Mouse (Mus musculus): ENCODE data around the gene Msrb3.

The Msrb3 gene

DNA sequence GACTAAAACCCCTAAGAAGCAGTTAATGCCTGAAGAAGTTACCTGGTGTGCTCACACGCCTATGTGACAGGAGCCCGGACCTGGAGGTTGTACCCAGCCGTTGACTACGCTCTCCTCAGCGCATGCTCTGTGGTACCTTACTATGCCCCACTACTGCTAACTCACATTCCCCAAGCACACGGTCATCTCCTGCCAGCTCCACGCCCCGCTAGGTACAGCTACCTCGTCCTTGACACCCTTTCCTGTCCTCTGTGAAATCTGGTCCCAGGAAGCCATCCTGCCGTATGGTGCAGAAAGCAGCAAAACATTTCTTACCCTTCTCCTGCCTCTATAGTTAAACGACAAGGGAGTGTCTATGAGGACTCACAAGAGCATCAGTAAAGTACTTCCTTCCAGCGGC, 37.2 kb downstream of the Msrb3 start:
- DNase-seq (ENCODE audit: low spot score in 2 of 2): no peak

DNA sequence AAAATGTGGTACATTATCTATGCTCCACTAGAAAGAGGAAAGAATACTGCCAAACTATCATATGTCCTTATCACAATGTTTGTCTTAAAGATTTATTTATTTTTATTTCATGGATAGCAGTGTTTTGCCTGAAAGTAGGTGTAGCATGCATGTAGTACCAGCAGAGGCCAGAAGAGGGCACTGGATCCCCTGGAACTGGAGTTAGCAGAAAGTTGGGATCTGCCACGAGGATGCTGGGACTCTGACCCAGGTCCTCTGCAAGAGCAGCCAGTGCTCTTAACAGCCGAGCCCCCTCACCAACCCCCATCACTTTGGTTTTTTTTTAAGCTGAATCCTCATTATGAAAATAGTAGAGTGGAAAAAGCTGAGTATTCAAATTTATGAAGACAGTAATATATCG, 37.7 kb downstream of the Msrb3 start:
- DNase-seq (ENCODE audit: low spot score in 2 of 2): no peak

DNA sequence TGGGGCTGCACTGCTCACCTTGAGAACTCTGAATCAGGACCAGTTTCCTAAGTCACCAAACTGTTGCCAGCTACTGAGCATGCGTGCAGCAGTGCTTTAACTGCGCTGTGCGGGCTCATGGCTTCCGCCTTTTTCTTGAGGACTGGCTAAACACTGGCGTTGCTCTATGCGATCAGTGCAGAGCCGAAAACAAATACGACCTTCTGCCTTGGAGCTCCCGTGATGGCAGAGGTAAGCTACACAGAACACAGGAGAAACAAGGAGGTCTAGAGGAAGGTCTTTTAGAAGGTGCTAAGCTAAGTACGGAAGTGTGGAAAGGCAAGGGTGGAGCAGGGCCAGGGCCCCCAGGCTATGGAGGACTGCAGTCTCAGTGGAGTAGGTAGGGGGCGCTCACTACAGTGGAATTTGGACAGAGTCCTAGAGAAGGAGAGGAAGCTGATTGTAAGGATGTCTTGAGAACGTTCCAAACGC, 41.3 kb downstream of the Msrb3 start:
- DNase-seq (ENCODE audit: low spot score in 2 of 2): no peak

DNA sequence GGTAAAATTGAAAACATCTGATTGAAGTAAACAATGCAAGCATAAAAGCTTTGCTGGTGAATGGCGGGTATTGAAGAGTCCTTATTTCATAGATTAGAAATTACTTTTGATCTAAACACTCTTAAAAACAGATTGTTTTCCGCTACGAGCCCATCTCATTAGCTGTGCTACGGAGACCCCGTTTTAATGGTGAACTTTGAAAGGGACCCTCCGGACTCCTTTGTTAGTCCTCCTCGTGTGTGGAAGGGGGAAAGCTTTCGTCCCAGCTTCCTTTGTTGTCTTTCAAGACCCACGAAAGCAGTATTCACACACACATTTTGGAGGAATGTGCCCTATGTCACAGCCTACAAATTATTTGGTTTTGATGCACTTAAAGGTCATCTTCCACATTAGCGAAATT, 44.6 kb downstream of the Msrb3 start:
- no peak for DNase-seq (ENCODE audit: low spot score in 2 of 2)

DNA sequence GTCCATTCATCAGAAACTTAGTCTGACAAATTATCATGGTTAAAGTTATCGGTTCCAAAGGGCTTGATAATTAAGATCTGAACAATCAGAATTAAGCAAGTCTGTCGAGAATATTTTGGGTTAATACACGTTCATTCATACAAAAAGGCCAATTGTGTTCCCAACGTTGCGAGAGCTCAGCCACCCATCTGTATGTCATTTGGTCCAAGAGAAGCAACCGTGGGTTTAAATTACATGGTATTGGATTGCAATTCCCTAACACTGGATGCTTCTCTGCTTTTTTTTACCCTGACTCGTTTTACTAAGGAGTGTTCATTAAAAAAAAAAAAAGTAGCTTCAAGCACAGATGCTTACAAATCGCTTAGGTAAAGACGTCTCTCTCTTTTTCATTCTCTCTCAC, 45.1 kb downstream of the Msrb3 start:
- no peak for DNase-seq (ENCODE audit: low spot score in 2 of 2)

DNA sequence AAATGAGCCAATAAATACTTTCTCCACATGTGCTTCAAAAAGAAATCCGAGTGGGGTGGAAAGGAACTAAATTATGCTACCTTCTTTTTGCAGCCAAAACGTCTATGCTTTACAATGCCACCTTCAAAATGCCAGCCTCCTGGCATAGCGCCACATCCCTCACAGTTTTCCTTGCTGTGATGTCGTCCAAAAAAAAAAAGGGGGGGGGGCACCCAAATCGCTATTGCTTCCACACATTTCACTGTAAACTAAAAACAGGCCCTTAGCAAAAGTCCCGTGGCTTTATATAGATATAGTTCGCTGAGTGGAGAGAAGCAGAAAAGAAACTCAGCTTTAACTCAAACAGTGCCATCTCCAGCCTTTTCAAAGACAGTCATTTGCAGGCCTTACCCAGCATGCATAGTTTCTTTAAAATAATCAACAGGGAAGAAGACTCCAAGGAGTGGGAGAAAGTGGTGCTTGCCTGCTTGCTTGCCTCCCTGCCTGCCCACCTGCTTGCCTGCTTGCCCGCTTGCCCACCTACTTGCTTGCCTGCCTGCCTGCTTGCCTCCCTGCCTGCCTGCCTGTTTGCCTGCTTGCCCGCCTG, 47.6 kb downstream of the Msrb3 start:
- DNase-seq (ENCODE audit: low spot score in 2 of 2): no peak

DNA sequence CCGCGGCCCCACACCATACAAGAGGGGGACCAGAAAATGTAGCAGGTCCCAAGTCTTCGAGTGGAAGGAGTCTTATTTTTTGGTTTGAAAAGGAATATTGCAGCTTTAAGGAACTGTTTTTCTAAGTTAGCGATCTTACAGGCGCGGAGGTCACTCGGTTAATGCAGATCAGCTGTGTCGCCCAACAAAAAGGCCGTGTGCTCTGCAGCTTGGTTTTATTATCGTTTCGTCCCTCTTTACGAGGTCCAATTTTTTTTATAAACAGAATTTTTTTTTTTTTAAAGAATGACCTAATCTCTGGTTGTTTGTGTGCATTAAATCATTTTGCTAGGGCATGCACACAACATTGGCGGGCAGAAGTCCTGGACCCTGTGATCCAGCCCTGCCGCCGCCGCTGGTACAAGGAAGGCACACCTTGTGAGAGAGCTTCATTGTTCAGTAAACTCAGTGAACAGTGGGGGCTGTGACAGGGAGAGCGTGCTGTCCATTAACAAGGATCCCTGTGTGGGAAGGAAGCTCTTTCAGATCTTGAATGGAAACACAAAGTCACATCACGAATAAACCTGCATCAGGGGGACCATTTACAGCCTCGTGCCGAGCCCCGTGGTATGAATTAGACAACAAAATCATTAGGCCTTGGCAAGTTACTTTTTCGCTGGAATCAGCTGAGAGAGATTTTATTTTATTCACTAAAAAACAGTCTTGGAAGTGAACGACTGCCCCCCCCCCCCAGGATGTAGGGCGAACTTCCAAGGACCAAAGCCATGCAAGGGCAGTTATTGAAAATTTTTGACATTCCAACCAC, 48.3 kb downstream of the Msrb3 start:
- DNase-seq (ENCODE audit: low spot score in 2 of 2): no peak

DNA sequence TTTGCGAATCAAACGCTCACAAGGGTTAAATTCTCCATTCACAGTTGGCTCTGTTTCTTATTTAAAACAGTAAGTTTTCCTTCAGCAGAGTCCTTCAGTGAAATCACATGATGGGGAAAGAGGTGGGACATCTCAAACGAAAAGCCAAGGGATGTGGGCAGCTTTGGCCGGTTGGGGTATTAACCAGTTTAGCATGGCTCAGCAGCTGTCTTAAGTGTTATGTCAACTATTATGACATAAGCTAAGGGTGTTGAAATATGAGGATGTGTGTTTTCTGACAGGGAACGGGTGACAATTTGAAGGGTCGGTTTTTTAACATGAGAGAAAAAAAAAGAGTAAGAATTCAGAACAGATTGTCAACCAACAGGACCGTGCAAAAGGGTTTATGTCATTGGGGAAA, 50.2 kb downstream of the Msrb3 start:
- DNase-seq (ENCODE audit: low spot score in 2 of 2): no peak

DNA sequence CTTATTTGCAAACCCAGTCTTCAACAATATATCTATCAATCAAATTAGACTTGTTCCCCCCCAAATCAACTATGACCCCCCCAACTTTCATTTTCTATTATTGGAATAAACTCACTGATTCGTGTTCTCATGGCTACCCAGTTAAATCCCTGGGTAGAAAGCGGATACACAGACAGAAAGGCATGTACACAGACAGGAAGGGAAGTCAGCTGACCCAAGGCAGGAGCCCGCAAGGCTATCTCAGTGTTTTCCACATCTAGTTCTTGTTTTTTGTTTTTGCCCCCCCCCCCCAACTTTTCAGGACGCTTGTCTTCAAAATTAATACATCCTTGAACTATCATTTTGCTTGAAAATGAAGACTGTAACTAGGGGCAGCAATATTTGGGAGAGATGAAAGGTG, 51.1 kb downstream of the Msrb3 start:
- DNase-seq (ENCODE audit: low spot score in 2 of 2): no peak

DNA sequence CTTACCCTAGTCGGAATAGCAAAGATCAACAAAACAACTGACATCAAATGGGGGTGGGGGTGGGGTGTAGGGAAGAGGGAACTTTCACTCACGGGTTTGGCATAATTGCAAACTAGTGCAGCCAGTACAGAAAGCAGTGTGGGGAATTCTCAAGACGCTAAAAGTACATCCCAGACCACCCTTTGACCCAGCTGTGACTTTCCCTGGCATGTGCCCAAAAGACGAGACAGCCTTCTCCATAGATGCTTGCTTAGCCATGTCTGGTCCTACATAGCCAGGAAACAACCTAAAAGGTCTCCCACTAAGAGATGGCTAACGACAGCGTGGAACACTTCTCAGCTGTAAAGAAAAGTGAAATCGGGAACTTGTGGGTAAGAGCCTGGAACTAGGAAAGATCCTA, 58.9 kb downstream of the Msrb3 start:
- DNase-seq (ENCODE audit: low spot score in 2 of 2): no peak

DNA sequence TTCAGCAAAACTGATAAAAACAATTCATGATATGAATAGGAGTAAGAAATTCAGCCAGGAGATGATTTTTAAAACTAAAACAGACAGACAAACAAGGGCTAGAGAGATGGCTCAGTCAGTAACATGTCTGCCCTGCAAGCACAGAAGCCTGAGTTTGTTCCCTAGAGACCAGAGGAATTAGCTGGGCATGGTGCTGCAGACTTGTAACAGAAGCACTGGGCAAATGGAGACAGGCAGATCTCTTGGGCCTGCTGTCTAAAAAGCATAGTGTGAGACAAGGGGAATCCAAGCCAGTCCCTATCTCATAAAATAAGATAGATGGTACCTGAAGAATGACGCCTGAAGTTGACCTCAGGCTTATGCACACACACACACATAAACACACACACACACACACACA, 64.4 kb downstream of the Msrb3 start:
- no peak for DNase-seq (ENCODE audit: low spot score in 2 of 2)

DNA sequence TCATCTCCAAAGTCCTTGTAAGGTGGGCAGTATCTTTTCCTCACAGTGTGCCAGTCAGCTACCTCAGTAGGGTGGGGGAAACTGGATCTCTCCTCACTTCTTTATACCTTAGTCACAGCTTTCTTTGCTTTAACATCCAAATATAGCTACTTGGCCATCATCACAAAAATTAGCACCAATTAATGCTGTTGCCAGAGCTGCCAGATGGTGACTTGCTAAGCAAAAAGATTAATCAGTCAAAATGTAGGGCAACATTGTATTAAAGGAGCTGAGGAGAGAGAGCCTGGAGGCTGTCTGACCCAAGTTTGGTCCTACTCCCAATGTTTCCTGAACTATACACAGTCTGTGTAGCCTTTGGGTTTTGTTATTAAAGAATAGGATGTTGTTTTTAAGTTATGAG, 65.1 kb downstream of the Msrb3 start:
- DNase-seq (ENCODE audit: low spot score in 2 of 2): no peak

DNA sequence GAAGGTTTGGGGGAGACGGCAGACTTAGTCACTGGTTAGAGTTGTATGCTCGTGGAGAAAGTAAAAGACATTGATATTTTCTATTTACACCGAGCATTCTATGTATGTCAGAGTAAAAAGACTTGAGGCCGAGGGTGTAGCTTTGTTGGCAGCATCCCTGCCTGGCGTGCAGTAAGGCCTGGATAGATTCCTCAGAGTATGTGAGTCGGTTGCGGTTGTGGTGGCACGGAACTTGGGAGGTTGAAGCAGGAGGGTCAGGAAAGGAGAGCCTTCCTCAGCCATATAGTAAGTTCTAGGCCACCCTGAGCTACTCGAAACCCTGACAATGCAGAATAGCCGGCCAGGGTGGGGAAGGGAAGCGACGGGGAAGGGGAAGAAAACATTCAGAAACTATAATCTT, 71.1 kb downstream of the Msrb3 start:
- no peak for DNase-seq (ENCODE audit: low spot score in 2 of 2)

DNA sequence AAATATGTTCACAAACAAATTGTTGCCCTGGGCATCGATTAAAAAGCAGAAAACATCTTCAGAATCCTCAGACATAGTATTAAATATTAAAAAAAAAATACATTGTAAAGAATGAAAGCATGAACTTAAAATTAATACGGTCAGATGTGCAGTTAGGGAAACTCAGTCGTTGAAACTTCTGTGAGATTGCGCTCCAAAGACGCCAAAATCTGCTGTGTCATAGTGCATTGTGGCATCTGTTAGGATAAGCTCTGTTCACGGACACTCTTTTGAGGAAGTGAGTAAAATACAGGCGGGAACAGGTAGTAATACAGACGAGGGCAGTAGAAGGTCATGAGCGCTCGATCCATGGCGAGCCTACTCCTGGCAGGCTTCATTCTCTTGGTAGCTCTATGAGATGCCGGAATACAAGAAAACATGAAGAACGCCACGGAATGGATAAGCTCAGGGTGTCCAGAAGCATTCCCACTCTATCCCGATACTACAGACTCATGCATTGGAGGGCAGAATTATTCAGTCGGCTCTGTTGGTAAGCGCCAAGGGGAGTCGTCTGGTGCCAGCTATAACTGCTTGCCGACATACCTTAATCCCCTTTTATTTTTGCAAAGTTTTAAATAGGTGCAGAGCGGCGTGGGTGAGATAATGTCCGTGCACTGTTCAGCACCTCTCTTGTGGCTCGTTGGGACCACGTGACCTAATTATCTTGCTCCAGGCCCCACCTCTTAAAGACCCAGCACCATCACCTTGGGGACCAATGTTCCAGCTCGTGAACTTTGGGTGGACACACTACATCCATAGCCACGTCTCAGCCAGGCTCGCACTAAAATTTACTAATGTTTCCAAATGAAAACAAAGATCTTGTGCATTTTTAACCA, 71.9 kb downstream of the Msrb3 start:
- DNase-seq (ENCODE audit: low spot score in 2 of 2): no peak

DNA sequence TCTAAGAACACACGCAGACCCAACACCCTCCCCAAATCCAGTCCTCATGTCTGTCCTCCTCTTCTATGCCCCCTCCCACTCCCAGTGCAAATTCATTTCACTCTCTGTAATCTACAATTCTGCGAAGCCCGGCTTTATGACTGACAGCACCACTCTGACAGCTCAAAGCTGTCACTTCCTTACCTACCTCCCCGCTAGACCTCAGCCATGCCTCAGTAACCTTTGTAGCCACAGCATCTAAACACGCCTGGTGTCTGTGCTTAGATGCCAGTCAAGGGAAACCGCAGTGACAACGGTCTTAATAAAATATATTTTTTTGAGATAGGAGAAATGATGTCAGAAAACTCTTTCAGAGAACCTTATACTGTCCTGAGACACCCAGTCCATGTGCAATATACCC, 72.5 kb downstream of the Msrb3 start:
- DNase-seq (ENCODE audit: low spot score in 2 of 2): no peak

DNA sequence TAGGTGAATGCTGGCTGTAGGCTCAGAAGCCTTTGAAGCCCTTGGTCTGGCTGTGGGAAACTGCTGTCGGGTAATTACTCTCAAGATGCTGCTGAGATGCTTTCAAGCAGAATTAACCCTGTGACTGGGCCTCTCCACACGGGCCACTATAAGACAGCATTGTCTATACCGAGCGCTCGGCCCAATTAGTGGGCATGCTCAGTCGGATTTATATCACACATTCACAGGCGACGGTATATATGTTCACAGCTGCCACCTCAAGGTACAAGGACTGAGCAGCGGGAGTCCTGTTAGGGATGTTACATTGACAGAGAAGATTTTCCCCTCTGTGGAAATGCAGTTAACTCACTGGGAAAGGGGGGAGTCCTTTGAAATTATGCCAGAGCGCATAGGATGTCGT, 73.3 kb downstream of the Msrb3 start:
- DNase-seq (ENCODE audit: low spot score in 2 of 2): no peak

DNA sequence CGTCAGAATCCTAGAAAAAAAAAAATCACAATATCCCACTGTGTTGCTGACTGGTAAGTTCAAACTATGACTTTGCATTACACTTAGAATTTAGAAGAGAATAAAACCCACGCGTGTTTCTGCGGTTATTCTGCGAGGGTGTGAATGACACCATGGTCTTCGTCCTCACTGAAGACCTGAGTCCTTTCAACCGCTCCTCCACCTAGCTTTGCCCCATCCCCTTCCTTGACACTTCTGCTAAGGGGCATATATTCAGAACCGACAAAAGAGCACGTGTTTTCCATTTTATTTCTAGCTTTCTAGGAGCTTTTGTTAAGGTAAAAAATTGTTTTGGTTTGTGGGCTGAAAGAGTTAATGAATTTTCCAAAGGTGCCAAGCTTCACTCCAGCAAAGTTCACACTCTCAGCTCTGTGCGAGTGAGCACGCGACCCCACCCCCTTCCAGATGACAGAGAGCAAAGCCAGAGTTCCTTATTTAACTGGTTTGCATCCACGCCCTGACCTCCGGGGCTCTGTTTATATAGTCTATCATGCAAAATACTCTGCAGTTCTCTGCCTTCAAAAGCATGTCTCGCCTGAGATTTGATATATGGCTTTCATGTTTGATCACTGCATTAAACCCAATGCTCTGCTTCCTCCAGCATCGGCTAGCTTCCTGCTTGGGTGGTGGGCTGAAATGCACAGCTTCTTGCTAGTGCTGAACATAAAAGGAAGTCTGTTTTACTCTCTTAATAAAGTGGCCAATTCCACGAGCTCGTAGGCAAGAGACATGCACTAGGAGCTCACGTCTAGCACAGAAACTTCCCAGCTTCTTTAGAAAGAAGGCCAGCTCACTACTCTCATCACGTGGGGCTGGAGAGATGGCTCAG, 77.2 kb downstream of the Msrb3 start:
- DNase-seq (ENCODE audit: low spot score in 2 of 2): no peak

DNA sequence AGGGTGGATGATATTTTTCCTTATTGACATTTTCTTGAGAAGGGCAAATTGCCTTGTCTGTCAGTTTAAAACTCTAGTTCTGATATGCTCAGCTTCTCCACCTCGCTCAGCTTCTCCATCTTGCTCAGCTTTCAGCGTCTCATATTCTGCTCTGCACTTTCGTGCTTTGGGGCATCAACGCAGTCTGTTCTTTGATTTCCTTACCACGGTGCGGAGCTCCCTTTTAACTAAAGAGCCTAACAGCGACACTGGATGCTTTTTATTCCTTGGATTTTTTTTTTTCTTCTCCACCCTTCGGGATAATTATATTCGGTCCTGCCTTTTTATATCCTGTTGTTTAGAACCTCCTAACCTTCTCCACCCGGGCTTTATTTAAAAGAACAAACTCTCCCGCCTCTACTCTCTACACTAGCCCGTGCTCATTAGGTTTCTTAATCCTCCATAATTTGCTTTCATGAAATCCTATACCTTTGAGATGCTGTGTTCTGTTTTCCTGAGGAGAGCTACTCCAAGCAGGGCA, 78.1 kb downstream of the Msrb3 start:
- no peak for DNase-seq (ENCODE audit: low spot score in 2 of 2)

DNA sequence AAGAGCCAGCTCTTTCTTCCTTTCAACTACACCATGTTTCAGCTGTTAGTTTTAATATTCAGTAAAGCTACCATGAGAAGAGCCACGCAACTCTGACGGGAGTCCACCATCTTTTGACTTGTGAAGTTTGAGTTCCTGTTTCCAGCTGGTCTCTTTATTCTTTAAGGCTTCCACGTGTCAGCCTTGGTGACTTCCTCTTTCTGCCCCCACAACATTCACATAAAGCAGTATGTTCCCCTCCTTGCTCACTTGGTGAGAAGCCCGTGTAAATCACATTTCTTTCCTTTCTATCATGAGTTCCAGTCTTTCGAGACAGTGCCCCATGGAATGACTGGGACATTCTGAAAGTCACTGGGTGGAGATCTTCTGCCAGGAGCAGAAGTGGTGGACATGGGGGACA, 83.6 kb downstream of the Msrb3 start:
- no peak for DNase-seq (ENCODE audit: low spot score in 2 of 2)

DNA sequence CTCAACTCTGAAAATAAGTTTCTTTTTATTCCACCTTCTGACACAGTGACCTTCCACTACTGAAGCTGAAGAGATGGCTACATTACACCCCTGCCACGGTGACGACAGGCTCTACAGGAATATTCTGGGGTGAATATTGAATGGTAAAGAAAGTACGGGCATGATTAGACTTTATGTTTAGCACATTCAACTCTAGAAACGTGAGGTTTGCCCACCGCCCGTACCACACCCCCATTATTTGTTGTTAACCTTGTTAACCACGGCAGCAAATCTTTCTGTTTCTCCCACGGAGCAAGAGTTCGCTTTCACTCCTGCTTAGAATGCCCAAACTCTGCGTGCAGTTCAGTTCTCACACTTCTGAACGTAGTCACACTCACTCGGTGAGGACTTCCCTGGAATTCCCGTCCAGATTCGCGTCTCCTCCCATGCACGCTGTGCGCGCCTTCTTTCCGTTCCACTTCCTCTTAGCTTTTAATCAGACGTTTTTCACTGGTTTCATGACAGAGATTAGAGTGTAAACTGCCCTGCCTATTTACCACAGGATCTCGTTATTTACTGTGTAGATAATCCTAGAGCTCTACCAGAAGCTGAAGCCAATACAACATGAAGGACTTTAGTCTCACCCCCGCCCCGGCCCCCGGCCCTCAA, 87.0 kb downstream of the Msrb3 start:
- DNase-seq (ENCODE audit: low spot score in 2 of 2): no peak
